Mouse (Mus musculus) cerebellum, adult 9-10 months (tissue): Measurements from ENCODE around the gene Gm43951.

Experiments
- DNase-seq: peaks from one replicate; pipeline ENCODE4 v3.0.0; 2022

Gm43951 gene

DNA sequence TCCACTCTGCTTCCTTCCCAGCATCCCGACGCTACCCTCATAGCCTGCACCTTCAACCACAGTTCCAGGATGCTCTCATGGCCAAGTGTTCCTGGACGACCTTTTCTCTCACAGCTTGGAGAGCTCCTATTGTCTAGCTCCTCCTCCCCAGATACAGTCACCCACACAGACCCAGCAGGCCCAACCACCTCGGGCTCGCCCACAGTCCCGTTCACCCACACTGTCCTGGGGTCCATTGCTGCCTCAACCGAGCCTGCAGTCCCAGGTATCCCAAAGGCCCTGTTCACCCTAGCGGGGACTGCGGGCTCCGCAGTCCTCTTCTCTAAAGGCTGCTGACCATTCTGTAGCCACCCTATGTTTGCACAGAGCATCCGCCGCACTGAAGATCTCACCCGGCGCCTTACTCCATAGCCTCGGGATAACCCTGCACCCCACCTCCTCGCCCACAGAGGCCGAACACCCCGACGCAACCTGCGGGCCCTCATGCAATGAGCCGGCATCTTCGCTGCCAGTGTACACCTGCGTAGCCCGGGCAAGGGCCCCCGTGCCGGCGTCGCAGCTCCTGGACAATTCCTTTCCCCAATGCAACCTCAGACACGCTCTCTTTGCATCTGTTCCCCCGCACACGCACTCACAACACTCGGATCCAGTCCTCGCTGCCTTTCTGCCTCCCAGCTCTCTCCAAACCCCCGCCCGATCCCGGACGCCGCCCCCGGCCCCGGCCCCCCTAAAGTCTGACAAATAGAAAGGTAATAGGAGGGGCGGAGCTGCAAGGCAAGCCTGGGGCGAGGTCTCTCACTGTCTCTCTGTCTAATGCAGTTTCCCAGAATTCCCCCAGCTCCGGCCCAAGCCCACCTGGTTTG is at the start of gene Gm43951:
Gene Gm43951 (minus strand): TSS at position 500 of the 863 bp plus-strand sequence.
- no peak for DNase-seq

DNA sequence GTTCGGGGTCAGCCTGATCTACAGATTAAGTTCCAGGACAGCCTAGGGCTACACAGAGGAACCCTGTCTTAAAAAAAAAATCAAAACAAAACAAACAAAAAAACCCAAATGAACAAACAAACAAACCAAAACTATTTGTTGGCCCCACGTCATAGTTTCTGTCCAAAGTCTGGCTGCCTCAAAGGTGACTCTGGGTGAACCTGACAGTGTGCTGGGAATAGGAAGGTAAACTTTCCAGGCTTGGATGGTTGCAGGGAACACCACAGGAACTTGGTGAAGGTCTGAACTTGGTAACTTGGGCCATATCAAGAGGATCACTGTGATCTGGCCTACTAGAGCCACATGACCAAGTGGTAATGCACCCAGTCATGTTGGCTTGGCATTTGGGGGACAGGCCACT is 49.8 kb upstream of the Gm43951 start:
- no peak for DNase-seq

DNA sequence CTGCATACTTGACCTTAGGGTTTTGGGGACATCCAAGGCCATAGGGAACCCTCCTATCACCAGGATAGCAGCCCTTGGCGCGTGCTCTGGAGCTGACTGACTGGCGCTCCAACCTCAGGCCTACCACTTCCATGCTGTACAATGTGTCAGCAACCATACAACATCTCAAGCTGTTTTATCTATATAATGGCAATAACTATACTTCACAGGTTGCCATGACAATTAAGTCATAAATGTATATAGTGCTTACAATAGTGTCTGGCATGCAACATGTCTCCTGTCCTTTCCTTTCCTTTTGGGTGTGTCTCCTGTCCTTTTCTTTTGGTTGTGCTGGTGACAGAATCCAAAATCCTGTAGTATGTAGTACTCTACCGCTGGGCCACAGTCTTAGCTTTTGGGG is 49.0 kb upstream of the Gm43951 start:
- DNase-seq = no peak

DNA sequence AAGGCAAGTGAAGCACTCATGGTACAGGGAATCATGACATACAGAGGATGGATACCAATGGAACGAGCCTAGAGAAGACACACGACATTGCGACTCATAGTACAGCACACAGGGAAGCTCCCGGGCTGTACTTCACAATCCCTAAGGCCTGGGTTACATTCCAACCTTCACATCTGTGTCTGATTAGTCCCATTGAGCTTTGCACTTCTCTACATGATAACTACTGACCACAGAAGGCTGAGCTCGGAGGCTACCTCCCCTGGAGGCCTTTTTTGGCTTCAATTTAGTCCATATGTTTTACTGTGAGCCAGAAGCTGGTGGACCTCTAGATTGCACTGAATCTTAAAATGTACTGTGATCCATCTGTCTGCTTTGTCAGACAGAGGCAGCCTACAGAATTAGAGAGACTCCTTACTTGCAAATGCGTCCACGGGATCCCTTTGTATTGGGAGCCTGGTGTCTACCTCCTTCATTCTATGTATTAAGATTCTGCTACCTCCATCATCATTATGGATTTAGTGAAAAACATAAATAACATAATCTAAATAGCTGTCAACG is 38.6 kb upstream of the Gm43951 start:
- no peak for DNase-seq

DNA sequence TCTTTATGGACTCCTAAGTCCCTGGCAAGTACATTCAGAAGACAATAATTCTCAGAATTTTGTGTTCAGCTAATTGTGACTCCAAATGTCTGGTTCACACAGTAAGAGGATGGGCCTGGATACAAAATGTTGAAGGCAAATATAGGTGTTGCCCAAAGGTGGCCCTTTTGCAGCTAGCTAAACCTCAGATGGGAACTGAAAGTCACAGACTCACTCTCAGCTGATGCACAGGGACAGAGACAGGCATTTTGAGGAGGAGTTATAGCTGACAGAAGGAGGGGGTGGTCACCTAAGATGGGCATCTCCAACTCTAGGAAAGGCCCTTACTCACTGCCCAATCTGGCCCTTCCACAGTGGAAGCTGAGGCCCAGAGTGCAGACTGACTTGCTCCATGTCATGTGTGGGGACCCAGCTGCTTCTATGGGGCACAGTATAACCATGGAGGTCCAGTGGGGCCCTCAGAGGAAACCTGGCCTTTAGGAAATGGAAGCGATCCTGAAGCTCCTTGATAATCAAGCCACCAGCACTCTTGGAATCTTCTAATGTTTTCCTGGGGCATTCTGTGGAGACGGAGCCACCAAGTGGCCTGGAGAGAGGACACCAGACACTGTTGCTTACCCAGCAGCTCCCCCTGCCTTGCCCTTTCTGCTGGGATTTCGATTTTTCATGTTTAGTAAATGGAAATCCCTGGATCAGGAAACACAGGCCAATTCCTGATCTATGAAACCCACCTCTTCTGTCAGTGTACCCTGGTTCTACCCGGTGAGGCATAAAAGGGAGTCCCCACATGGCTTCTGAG is 33.6 kb upstream of the Gm43951 start:
- no peak for DNase-seq

DNA sequence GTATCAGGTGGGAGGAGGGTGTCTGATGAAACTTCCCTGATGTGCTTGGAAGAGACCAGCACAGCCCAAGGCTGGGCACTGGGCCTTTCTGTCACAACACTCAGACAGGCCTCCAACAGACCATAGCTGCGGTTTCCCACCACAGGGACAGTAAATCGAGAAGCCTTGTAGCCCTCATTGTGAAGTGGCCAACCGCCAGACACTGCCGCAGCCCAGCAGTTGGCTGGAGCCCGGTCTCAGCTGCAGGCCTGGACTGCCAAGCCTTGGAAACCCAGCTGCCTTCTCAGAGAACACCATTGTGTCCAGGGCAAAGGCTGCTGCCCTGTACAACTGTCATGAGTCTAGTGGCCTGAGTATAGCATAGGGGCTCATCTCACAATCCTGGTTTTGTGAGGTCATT is 27.4 kb upstream of the Gm43951 start:
- DNase-seq = no peak

DNA sequence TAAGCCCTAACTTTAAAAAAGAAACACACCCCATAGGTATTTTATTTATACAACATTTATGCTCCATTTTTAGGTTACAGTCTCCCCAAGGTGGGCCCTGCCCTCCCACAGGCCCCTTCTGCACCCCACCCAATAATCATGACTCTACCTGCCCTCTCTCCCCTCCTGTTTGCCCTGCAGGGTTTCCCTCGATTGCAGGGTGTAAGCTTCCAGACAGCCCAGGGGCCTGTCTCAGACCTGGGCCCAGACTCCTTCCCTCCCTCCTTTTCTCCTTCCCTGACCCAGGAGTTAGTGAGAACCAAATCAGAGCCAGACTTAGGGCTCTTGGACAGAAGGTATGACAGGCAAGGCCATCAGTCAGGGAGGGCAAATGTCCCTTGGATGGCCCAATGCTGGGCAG is 26.4 kb upstream of the Gm43951 start:
- DNase-seq = no peak

DNA sequence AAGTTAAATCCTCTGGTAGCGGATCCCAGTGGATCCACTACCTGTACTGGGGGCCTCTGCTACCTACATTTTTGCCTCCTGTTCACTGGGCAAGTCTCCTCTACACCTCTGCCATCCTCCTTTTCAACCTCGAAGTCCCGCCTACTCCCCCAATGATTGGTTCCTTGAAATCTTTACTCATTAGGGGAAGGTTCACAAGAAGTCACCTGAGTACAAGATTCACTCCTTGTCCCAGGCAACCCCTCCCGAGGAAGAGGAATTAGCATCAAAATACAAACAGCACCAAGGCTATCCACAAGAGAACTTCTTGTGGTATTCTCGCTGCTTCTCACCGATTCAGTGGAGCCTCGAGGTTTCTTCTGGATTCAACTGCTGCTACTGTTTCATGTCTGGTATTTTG is 25.4 kb upstream of the Gm43951 start:
- no peak for DNase-seq

DNA sequence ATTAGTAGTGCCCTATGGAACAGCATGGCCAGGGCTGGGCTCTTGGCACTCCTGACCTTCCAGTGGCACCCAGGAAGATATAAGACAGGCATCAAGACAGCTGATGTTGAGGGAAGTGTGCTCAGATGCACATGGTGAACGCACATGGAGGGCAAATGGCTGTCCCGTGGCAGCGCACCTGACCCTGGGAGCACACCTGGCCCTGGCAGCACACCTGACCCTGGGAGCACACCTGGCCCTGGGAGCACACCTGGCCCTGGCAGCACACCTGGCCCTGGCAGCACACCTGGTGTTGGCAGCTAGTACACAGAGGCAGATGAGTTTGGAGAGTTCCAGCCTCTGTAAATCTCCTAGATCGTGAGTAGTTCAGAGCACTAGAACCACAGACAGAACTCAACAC is 21.9 kb upstream of the Gm43951 start:
- no peak for DNase-seq

DNA sequence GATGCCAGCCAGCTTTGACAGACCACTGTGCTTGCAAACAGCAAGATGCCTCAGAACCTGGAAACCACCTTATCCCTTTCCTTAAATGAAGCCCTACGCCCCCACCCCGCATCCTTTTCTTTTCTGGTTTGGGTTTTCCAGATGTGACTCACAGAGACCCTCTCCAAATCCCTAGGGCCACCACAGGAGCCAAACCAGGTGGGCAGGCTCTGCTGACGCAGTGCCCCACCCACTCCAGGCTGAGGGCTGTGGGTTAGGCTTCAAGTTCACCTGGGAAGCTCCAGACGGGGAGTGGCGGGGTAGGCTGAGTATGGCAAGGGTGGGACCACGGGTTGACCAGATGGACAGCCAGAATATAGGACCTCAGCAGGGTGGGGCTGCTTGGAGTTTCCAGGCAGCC is 20.3 kb upstream of the Gm43951 start:
- no peak for DNase-seq

DNA sequence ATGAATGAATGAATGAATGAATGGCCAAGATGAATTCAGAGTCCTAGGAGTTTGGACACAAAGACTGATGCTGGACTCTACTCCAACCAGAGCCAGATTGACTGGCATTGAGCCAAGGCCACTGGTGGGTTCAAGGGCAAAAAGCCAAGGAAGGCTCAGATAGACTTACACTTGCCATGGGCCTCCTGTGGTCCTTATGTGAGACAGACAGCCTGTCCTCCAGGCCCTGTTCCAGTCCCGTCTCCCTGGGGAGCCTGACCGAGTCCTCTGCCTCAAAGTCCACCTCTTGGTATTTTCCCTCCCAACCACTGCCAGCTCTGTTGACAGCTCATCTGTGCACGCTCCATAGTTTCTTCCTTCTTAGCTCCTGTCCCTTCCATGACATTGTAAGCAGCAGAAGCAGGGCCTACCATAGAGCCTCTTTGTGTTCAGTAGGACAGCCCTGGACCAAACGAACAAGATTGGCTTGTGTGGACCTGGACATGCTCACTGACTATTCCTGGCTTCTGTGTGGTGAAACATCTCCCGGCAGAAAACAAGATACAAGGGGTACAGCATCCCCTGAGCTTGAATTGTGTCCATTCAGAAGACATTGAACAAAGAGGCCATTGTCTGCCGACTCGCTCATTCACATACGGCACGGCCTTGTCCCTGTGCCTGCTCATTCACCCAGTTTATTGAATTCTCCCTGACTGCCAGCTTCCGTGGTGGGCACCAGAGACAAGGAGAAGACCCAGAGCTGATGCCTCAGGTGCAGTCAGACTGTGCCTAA is 19.6 kb upstream of the Gm43951 start:
- DNase-seq = peak; percentile 78

DNA sequence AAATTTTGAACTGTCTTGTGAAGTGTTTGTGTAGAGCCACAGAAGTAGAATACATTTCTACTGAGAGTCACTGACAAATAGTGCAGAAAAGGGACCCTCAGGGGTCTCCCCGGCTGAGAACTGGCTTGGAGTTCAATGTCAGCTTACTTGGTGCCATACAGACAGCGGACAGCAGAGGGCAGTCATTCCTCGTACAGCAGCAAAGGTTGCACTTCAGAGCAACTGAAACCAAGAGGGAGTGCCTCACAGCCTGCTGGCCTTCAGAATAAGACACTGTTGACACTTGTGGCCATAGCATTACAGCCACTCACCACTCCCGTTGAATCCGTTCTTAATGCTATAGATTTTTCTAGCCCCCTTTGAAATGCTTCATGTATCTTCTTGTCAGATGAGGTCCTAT is 18.2 kb upstream of the Gm43951 start:
- peak; percentile 81 for DNase-seq

DNA sequence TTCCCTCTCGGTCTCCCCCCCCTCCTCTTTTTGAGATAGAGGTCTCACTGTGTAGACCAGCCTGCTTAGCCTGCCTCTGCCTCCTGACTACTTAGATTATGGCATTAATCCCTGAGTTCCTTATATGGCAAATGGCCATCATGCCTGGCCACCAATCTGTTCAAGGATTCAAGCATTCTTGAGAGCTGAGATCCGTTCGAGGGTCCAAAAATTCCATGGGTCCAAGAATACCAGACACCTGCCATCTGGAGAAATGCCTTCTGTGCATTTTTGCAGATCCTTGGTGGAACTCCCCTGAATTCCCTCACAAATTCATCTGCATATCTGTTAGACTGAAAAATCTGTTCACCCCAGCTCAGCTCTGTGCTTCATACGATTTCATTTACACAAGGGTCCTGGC is 16.8 kb upstream of the Gm43951 start:
- no peak for DNase-seq

DNA sequence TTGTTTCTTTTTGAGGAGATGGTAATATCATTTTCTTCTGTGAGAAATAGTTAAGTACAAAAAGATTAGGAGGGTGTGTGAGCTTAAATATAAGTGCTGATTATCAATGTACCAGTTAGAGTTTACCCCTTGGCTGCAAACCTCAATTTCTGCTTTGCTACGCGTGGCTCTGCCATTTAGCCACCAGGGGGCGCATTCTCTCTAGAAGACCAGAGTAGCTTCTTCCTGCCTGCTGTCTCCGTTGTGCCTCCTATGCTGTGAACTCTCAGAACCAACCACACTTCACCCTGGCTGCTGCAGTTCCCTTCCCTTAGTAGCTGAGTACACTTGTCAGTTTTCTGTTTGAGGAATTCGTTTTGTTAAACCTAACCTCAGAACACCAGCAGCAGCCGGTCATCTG is 14.6 kb upstream of the Gm43951 start:
- peak; percentile 67 for DNase-seq

DNA sequence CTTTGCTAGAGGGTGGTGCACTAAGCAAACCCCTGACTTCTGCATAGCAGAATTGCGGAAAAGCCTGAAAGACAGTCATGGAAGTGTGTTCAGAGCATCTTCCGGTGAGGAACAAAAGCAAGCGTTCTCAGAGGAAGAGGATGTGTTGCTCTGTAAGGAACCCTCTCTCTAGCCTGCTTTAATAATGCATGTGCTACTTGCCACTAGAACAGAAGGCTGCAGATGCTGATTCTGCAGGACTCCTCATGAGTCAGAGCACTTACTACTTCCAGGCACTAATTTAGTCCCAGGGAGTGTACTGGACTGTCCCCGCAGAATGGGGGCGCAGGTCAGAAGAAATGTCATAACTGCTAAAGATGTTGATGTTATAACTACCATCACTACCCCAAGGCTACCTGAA is 10.5 kb upstream of the Gm43951 start:
- DNase-seq = no peak

DNA sequence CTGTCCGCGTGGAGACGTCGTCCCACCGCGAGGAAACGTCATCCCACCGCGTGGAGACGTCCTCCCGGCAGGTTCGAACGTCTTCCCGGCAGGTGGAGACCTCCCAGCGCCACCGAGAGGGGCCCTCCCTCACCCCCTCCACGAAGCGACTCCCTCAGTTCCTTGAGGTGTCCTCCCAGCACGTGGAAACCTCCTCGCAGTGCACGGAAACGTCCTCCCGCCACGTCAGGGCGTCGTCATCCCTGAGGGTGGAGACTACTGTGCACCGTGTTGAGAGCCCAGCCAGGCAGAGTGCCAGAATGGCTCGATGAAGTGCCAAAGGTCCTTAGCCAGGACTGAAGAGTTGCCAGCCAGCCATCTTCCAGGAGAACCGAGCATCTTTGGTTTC is 8.8 kb upstream of the Gm43951 start, which contains the start of gene Med31:
Gene Med31 (minus strand): TSS at position 183 of the 388 bp plus-strand sequence.
- DNase-seq = peak; percentile 88

DNA sequence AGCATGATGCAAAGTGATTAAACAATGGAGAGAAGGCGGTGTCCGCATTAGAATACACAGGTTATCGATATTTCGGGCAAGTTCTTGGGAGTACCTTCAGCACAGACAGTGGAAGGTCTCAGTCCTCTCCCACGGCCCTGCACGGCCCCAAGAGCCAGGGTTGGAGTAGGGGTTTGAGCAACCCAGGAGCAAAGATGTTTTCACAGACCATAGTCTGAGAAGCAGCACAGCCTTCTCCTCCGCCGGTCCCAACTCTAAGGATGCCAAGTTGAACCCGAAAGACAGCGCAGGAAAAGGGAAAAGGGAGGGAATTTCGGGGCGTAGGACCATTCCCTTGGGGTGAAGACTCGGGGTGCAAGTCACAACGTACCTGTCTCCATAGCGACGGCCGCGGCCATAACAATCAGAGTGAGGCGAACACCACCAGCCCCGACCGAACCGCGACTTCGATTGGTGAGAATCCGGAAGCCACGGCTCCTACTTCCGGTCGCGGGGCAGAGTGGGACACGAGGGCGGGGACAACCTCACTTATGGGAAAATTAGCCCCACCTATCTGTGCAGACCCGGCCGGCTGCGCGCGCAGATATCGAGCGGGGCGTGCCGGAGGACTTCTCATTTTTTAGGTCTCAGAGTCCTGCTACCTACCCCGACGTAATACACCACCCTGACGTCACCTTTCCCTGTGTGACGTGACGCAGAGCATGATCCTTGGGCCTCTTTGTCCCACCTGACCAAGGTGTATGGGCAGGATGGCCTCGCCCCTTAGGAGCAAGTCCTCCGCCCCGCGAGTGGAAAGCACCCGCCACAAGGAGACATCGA is 8.2 kb upstream of the Gm43951 start:
- peak; percentile 93 for DNase-seq

DNA sequence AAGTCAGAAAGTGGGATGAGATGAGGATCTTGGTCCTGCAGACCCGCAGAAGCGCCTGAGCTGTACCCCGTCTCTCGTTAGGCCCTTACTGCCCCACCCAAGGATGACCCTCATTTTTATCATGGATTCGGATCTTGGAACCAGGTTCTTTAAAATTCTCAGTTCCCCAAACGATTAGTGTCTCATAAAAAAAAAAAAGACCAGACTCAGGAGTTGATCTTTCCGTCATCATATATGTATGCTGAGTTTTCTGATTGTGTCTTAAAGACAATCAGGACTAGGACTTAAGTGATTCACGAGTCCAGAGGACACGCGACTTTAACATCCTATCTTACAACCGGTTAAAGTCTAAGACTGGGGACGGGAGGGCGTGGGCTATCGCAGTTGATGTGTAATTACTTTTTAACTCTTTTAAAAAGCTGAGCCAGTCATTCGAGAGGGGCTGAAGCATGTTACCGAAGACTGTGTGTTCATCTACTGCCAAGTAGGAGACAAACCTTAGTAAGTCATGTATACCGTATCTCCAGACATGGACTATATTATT is 1.3 kb upstream of the Gm43951 start:
- DNase-seq = no peak

DNA sequence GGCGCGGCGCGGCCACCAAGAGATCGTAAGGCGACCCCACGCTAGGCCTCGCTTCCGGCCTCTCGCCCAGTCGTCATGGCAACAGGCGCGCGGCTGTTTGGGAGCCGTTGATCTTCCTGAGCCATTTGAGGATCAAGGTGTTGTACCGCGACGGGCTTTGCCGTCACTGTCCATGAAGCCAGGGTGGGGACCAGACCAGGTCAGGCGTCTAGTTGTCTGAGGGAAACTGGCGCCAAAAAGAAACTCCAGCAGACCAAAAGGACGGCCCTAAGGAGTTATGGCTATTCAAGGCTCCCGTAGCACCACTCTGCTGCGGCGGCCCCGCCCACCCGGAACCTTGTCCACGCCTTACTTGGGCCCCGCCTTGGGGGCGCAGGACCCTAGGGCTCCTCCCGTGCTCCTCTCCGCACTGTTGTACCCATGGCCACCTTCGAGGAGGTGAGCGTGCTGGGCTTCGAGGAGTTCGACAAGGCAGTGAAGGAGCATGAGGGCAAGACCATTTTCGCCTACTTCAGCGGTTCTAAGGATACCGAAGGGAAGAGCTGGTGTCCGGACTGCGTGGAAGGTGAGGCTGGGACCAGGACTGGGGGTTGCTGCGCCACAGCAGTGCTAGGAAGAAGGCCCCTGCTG is 679 bp upstream of the Gm43951 start, which contains the start of the genes 4933427D14Rik and Txndc17:
Gene 4933427D14Rik (minus strand): TSS at position 256 of the 630 bp plus-strand sequence.
Gene Txndc17 (plus strand): TSS at position 344 of the 630 bp plus-strand sequence.
- DNase-seq = peak; percentile 84

DNA sequence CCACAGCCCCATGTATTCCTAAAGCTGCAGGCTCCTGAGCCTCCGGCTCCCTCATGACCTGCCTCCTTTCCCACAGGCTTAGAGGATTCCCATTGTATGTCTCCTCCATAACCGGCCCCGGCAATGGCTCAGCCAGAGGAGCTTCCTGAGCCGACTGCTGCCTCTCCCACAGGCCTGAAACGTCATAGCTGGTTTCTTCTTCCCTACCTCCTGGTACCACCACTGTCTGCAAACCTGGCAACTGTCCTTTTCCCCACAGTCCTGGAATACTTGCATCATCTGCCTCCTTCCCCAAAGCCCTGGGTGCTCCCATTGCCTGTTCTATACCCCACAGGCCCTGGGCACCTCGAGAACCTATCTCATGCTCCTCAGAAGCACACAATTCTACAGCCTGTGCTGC is 1.4 kb downstream of the Gm43951 start:
- no peak for DNase-seq

DNA sequence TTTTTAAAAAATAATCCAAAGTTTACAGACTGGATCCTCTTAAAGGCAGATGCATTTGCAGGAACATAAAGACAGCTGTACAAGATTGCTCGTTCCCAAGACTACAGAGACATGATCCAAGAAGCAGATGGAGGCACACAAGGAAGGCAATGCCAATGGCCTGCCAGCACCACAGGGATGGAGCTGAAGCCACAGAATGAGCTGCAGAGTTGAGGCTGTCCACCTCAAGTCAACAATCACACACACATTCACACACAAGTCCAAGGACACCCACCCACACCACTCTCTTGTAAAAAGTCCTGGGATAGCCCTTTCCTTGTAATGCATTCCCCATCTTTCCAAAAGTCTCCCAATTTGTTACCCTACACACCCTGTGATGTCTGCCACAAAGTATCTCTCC is 3.2 kb downstream of the Gm43951 start:
- DNase-seq = no peak
